Mouse (Mus musculus): ENCODE measurements around the gene Lag3. TPM values are rescaled to one million over a fixed set of nuclear protein-coding genes. Genes with fewer than 3 reads are reported as not detected.

The Lag3 gene
- polyA plus RNA-seq, 1 experiment: 0.44 TPM

- TF ChIP-seq CTCF (IDR thresholded peaks at IDR 0.05; ENCODE audit: low read depth, low read length) (no peak), POLR2A (IDR thresholded peaks at IDR 0.05; ENCODE audit: borderline replicate concordance, low read depth, low read length) (no peak)
- Histone ChIP-seq H3K27ac (ENCODE audit: insufficient read depth, low read depth, low read length) (no peak overlapping the region), H3K4me1 (ENCODE audit: control insufficient read depth, insufficient read depth, low read length) (peaks cover 8% of the 10 kb centered on the region), H3K4me3 (ENCODE audit: insufficient read depth, low read length) (no peak overlapping the region)
These were observed 25.2 kb upstream of the Lag3 start for GRCm38 (mm10) chr6:124936681-124937080.

GRCm38 (mm10) chr6:124934670-124935069 lies 23.2 kb upstream of the Lag3 start:
- TF ChIP-seq CTCF (IDR thresholded peaks at IDR 0.05; ENCODE audit: low read depth, low read length): no peak
- no peak for TF ChIP-seq POLR2A (IDR thresholded peaks at IDR 0.05; ENCODE audit: borderline replicate concordance, low read depth, low read length)

GRCm38 (mm10) chr6:124933127-124933526 lies 21.6 kb upstream of the Lag3 start:
- H3K4me3 ChIP-seq (ENCODE audit: insufficient read depth, low read length): no peak overlapping the region

More at GRCm38 (mm10) chr6:124934670-124935069, 23.2 kb upstream of the Lag3 start:
- Histone ChIP-seq H3K4me1 (ENCODE audit: control insufficient read depth, insufficient read depth, low read length) (peaks cover 14% of the 10 kb centered on the region), H3K4me3 (ENCODE audit: insufficient read depth, low read length) (no peak overlapping the region), H3K27ac (ENCODE audit: insufficient read depth, low read depth, low read length) (no peak overlapping the region)

GRCm38 (mm10) chr6:124932314-124932695 lies 20.8 kb upstream of the Lag3 start:
- TF ChIP-seq POLR2A (IDR thresholded peaks at IDR 0.05; ENCODE audit: borderline replicate concordance, low read depth, low read length) (no peak), CTCF (IDR thresholded peaks at IDR 0.05; ENCODE audit: low read depth, low read length) (no peak)
- H3K4me3 ChIP-seq (ENCODE audit: insufficient read depth, low read length): peak overlapping the region; percentile 91
- H3K27ac ChIP-seq (ENCODE audit: insufficient read depth, low read depth, low read length): no peak overlapping the region
- H3K4me1 ChIP-seq (ENCODE audit: control insufficient read depth, insufficient read depth, low read length): peaks cover 14% of the 10 kb centered on the region

More at GRCm38 (mm10) chr6:124933127-124933526, 21.6 kb upstream of the Lag3 start:
- Histone ChIP-seq H3K27ac (ENCODE audit: insufficient read depth, low read depth, low read length) (no peak overlapping the region), H3K4me1 (ENCODE audit: control insufficient read depth, insufficient read depth, low read length) (peaks cover 14% of the 10 kb centered on the region)
- TF ChIP-seq CTCF (IDR thresholded peaks at IDR 0.05; ENCODE audit: low read depth, low read length) (no peak), POLR2A (IDR thresholded peaks at IDR 0.05; ENCODE audit: borderline replicate concordance, low read depth, low read length) (no peak)

DNA sequence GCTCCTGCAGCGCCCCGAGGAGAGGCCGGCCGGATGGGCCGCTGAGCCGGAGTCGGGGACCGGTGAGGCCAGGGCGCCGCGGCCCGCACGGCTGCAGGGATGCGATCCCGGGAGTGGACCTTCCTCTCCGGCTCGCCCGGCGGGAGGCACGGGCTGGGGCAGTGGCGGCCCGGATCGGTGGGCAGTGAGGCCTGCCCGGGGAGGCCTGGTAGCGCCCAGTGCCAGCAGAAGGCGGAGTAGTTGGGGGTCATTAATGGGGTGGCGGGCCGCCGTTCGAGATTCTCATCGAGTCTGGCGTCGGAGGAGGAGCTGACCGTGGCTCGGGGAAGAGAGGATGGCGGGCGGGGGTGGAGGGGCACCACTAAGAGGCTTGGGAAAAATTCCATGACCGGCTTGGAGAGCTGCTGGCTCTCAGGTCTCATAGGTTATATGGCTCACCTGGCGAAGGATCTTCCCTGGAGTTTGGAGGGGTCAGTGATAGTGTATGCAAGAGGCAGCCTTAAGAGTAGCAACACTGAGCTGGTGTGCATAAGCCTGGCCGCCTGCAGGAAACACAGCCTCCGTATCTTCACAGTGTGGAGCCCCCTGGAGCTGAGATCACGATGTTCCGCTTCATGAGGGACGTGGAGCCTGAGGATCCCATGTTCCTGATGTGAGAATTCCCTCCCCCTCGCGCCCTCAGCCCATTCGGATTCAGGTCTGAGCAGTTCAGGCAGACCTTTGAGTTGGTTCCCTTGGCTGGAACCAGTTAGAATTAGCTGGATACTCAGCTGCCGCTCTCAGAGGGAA lies 20.2 kb upstream of the Lag3 start:
- peak overlapping the region; percentile 73 for H3K27ac ChIP-seq (ENCODE audit: insufficient read depth, low read depth, low read length)
- H3K4me3 ChIP-seq (ENCODE audit: insufficient read depth, low read length): peak overlapping the region; percentile 91
- peaks cover 14% of the 10 kb centered on the region for H3K4me1 ChIP-seq (ENCODE audit: control insufficient read depth, insufficient read depth, low read length)
- TF ChIP-seq POLR2A (IDR thresholded peaks at IDR 0.05; ENCODE audit: borderline replicate concordance, low read depth, low read length) (no peak), CTCF (IDR thresholded peaks at IDR 0.05; ENCODE audit: low read depth, low read length) (no peak)

- peak; percentile 84 for TF ChIP-seq CTCF (IDR thresholded peaks at IDR 0.05; ENCODE audit: low read depth, low read length)
- no peak for TF ChIP-seq POLR2A (IDR thresholded peaks at IDR 0.05; ENCODE audit: borderline replicate concordance, low read depth, low read length)
- peak within 1 kb of the TSS; percentile 91 for H3K4me3 ChIP-seq (ENCODE audit: insufficient read depth, low read length)
- H3K4me1 ChIP-seq (ENCODE audit: control insufficient read depth, insufficient read depth, low read length): peaks cover 14% of the 10 kb centered on the region
- peak within 1 kb of the TSS; percentile 73 for H3K27ac ChIP-seq (ENCODE audit: insufficient read depth, low read depth, low read length)
These were observed 19.4 kb upstream of the Lag3 start, which contains the start of gene Mlf2 for GRCm38 (mm10) chr6:124930754-124931524. Mlf2 (plus strand) TSS chr6:124931386.

- TF ChIP-seq POLR2A (IDR thresholded peaks at IDR 0.05; ENCODE audit: borderline replicate concordance, low read depth, low read length): no peak
- TF ChIP-seq CTCF (IDR thresholded peaks at IDR 0.05; ENCODE audit: low read depth, low read length): no peak
- Histone ChIP-seq H3K4me3 (ENCODE audit: insufficient read depth, low read length) (peak overlapping the region; percentile 51), H3K4me1 (ENCODE audit: control insufficient read depth, insufficient read depth, low read length) (peaks cover 14% of the 10 kb centered on the region), H3K27ac (ENCODE audit: insufficient read depth, low read depth, low read length) (peak overlapping the region; percentile 38)
These were observed 18.7 kb upstream of the Lag3 start for GRCm38 (mm10) chr6:124930231-124930630.

DNA sequence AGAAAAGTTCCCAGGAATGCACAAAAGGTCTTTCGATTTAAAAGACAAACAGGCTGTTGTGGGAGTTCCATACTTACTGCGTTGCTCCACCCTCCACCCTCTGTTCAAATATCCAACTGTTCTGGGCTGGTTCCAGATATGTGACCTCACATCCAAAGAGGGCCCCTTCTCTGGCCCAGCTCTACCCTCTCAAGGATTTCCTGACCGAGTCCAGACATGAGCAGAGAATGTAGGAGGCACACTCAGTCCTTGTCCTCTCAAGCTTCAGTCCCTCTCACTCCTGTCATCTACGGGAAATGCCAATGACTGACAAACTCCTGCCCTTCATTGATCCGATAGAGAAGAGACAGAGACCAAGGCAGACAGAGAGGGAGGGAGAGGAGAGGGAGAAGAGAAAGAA lies 14.4 kb upstream of the Lag3 start:
- H3K4me3 ChIP-seq (ENCODE audit: insufficient read depth, low read length): no peak overlapping the region
- H3K4me1 ChIP-seq (ENCODE audit: control insufficient read depth, insufficient read depth, low read length): peaks cover 17% of the 10 kb centered on the region
- TF ChIP-seq POLR2A (IDR thresholded peaks at IDR 0.05; ENCODE audit: borderline replicate concordance, low read depth, low read length) (no peak), CTCF (IDR thresholded peaks at IDR 0.05; ENCODE audit: low read depth, low read length) (no peak)
- no peak overlapping the region for H3K27ac ChIP-seq (ENCODE audit: insufficient read depth, low read depth, low read length)

- Histone ChIP-seq H3K27ac (ENCODE audit: insufficient read depth, low read depth, low read length) (no peak overlapping the region), H3K4me1 (ENCODE audit: control insufficient read depth, insufficient read depth, low read length) (peaks cover 23% of the 10 kb centered on the region), H3K4me3 (ENCODE audit: insufficient read depth, low read length) (no peak overlapping the region)
- TF ChIP-seq POLR2A (IDR thresholded peaks at IDR 0.05; ENCODE audit: borderline replicate concordance, low read depth, low read length) (no peak), CTCF (IDR thresholded peaks at IDR 0.05; ENCODE audit: low read depth, low read length) (no peak)
These were observed 13.8 kb upstream of the Lag3 start for GRCm38 (mm10) chr6:124925173-124925793.
